Mouse (Mus musculus): ENCODE data around the gene Gm20716. TPM values are rescaled to one million over a fixed set of nuclear protein-coding genes. Genes with fewer than 3 reads are reported as not detected.

Gene Gm20716
- polyA plus RNA-seq (2012; rRNA removed) = 7.6 and 9.5 TPM in 2 replicates

- DNase-seq (ENCODE audit: low read depth) = no peak
Measured at GRCm38 (mm10) chr2:168230026-168230728, at the start of gene Gm20716, which contains the start of the genes Dpm1 and Mocs3. Gm20716 (minus strand) TSS chr2:168230364. Dpm1 (minus strand) TSS chr2:168230591. Mocs3 (plus strand) TSS chr2:168230622.

GRCm38 (mm10) chr2:168274374-168274935 is 44.3 kb upstream of the Gm20716 start:
- no peak for DNase-seq (ENCODE audit: low read depth)

- no peak for DNase-seq (ENCODE audit: low read depth)
Measured at GRCm38 (mm10) chr2:168273387-168273786, 43.2 kb upstream of the Gm20716 start.

- DNase-seq (ENCODE audit: low read depth) = no peak
Measured at GRCm38 (mm10) chr2:168268033-168268432, 37.9 kb upstream of the Gm20716 start.

- DNase-seq (ENCODE audit: low read depth) = no peak
Measured at GRCm38 (mm10) chr2:168260900-168261299, 30.7 kb upstream of the Gm20716 start.

GRCm38 (mm10) chr2:168260124-168260523 is 30.0 kb upstream of the Gm20716 start:
- DNase-seq (ENCODE audit: low read depth) = no peak

- no peak for DNase-seq (ENCODE audit: low read depth)
Measured at GRCm38 (mm10) chr2:168259046-168259445, 28.9 kb upstream of the Gm20716 start.

- DNase-seq (ENCODE audit: low read depth) = no peak
Measured at GRCm38 (mm10) chr2:168257188-168257587, 27.0 kb upstream of the Gm20716 start.

GRCm38 (mm10) chr2:168256506-168256905 is 26.3 kb upstream of the Gm20716 start:
- no peak for DNase-seq (ENCODE audit: low read depth)

- no peak for DNase-seq (ENCODE audit: low read depth)
Measured at GRCm38 (mm10) chr2:168253822-168254221, 23.7 kb upstream of the Gm20716 start.

- no peak for DNase-seq (ENCODE audit: low read depth)
Measured at GRCm38 (mm10) chr2:168252639-168253292, 22.6 kb upstream of the Gm20716 start.

GRCm38 (mm10) chr2:168250270-168250669 is 20.1 kb upstream of the Gm20716 start:
- no peak for DNase-seq (ENCODE audit: low read depth)

- no peak for DNase-seq (ENCODE audit: low read depth)
Measured at GRCm38 (mm10) chr2:168248856-168249245, 18.7 kb upstream of the Gm20716 start.

- DNase-seq (ENCODE audit: low read depth) = no peak
Measured at GRCm38 (mm10) chr2:168248167-168248855, 18.1 kb upstream of the Gm20716 start.

- no peak for DNase-seq (ENCODE audit: low read depth)
Measured at GRCm38 (mm10) chr2:168245571-168245970, 15.4 kb upstream of the Gm20716 start.

- no peak for DNase-seq (ENCODE audit: low read depth)
Measured at GRCm38 (mm10) chr2:168243278-168243677, 13.1 kb upstream of the Gm20716 start.

- no peak for DNase-seq (ENCODE audit: low read depth)
Measured at GRCm38 (mm10) chr2:168242841-168243240, 12.7 kb upstream of the Gm20716 start.

- no peak for DNase-seq (ENCODE audit: low read depth)
Measured at GRCm38 (mm10) chr2:168238335-168238734, 8.2 kb upstream of the Gm20716 start.

- no peak for DNase-seq (ENCODE audit: low read depth)
Measured at GRCm38 (mm10) chr2:168233286-168233685, 3.1 kb upstream of the Gm20716 start.

- no peak for DNase-seq (ENCODE audit: low read depth)
Measured at GRCm38 (mm10) chr2:168231471-168231829, 1.3 kb upstream of the Gm20716 start.

GRCm38 (mm10) chr2:168230773-168231470 is 758 bp upstream of the Gm20716 start:
- no peak for DNase-seq (ENCODE audit: low read depth)
